Comparison of ENCODE assay signal across 8 mouse cellular contexts in genomic region chr5:125159804-125160405, GRCm38 (mm10). TPM values are rescaled to one million over a fixed set of nuclear protein-coding genes. Genes with fewer than 3 reads are reported as not detected.
DNase-seq lines count a peak whose midpoint lies in the region; ATAC-seq lines count a peak whose summit lies in the region.

No protein-coding gene starts in this region.

- H3K4me1 ChIP-seq in heart, embryonic 14.5 days (ENCODE audit: control insufficient read depth in 2 of 2, insufficient read depth in 2 of 2, low read length in 2 of 2) = peaks cover 57 to 87% of the 10 kb centered on the region in 2 experiments
- H3K4me1 ChIP-seq in embryonic facial prominence, embryonic 12.5 days = peaks cover 92% of the 10 kb centered on the region
- peaks cover 85% of the 10 kb centered on the region for H3K4me1 ChIP-seq in hindbrain, embryonic 14.5 days (replicated peaks; ENCODE audit: control insufficient read depth, insufficient read depth, low read length)

- peak overlapping the region; percentile 11 to 79; a peak in 3 of 4 replicates for H3K27ac ChIP-seq in heart, embryonic 14.5 days (replicated peaks in 1 of 2; ENCODE audit: control insufficient read depth in 1 of 2, insufficient read depth in 1 of 2, low read depth in 2 of 2, low read length in 2 of 2)
- peak overlapping the region; percentile 92 for H3K27ac ChIP-seq in embryonic facial prominence, embryonic 12.5 days
- H3K27ac ChIP-seq in hindbrain, embryonic 14.5 days = peak overlapping the region; percentile 92

- peak overlapping the region; percentile 55; the same call in 1 of the 2 replicates for H3K4me2 ChIP-seq in heart, embryonic 14.5 days (ENCODE audit: low read length)
- H3K4me2 ChIP-seq in embryonic facial prominence, embryonic 12.5 days (replicated peaks) = peak overlapping the region; percentile 45; the same call in 1 of the 2 replicates
- H3K4me2 ChIP-seq in hindbrain, embryonic 14.5 days (replicated peaks) = peak overlapping the region; percentile 37

- ATAC-seq in heart, embryonic 14.5 days (ENCODE audit: insufficient number of reproducible peaks, insufficient read depth, low FRiP score, low read depth) = no peak
- ATAC-seq in embryonic facial prominence, embryonic 12.5 days (ENCODE audit: insufficient number of reproducible peaks, insufficient read depth, low FRiP score, low TSS enrichment) = no peak
- ATAC-seq in hindbrain, embryonic 14.5 days (ENCODE audit: low FRiP score) = no peak; the same call in 1 of the 2 replicates
- ATAC-seq in erythroid progenitor cell, adult 5-6 weeks (replicated peaks; ENCODE audit: low FRiP score, poor library complexity, severe bottlenecking) = no peak
- no peak for ATAC-seq in monocyte, adult 5-6 weeks (replicated peaks; ENCODE audit: insufficient number of reproducible peaks, low FRiP score, low TSS enrichment, poor library complexity, severe bottlenecking)

- H3K36me3 ChIP-seq in heart, embryonic 14.5 days (ENCODE audit: control insufficient read depth, insufficient read depth, low read length) = 0 out of 2 replicates have a peak, but pooled peaks cover 7% of the 10 kb centered on the region
- no peaks in the 10 kb centered on the region for H3K36me3 ChIP-seq in embryonic facial prominence, embryonic 12.5 days
- H3K36me3 ChIP-seq in hindbrain, embryonic 14.5 days (replicated peaks; ENCODE audit: control insufficient read depth, insufficient read depth) = no peaks in the 10 kb centered on the region

- peak overlapping the region; percentile 39; the same call in 1 of the 2 replicates for H3K9ac ChIP-seq in heart, embryonic 14.5 days (ENCODE audit: low read length)
- H3K9ac ChIP-seq in embryonic facial prominence, embryonic 12.5 days = no peak overlapping the region
- 0 out of 2 replicates have a peak overlapping the region, but pooled peaks have one; percentile 50 for H3K9ac ChIP-seq in hindbrain, embryonic 14.5 days

- no peak for DNase-seq in heart, adult 9 months (ENCODE audit: low spot score in 2 of 2)
- DNase-seq in hindbrain, embryonic 14.5 days (ENCODE audit: low spot score) = no peak
- DNase-seq in neural tube, embryonic 10.5 days (ENCODE audit: extremely low spot score, low spot score) = peak; percentile 44
- no peak for DNase-seq in kidney, postnatal 10 days

- 53% methylated on average over 14 of the region's 14 CpGs for WGBS in heart, embryonic 14.5 days
- 30% methylated on average over 14 of the region's 14 CpGs for WGBS in embryonic facial prominence, embryonic 12.5 days
- 17% methylated on average over 14 of the region's 14 CpGs for WGBS in hindbrain, embryonic 14.5 days

- H3K4me3 ChIP-seq in heart, embryonic 14.5 days (ENCODE audit: control insufficient read depth in 1 of 2, insufficient read depth in 1 of 2, low read depth in 1 of 2, low read length in 2 of 2) = no peak overlapping the region
- H3K4me3 ChIP-seq in embryonic facial prominence, embryonic 12.5 days = no peak overlapping the region
- no peak overlapping the region for H3K4me3 ChIP-seq in hindbrain, embryonic 14.5 days (replicated peaks; ENCODE audit: low read length)

- H3K9me3 ChIP-seq in heart, embryonic 14.5 days (ENCODE audit: control insufficient read depth, low read length) = no peaks in the 10 kb centered on the region
- H3K9me3 ChIP-seq in embryonic facial prominence, embryonic 12.5 days = no peaks in the 10 kb centered on the region
- no peaks in the 10 kb centered on the region for H3K9me3 ChIP-seq in hindbrain, embryonic 14.5 days (ENCODE audit: control insufficient read depth, low read length)

- H3K27me3 ChIP-seq in heart, embryonic 14.5 days (ENCODE audit: control insufficient read depth, insufficient read depth, low read length) = no peaks in the 10 kb centered on the region
- no peaks in the 10 kb centered on the region for H3K27me3 ChIP-seq in embryonic facial prominence, embryonic 12.5 days
- no peaks in the 10 kb centered on the region for H3K27me3 ChIP-seq in hindbrain, embryonic 14.5 days (ENCODE audit: control insufficient read depth, insufficient read depth, low read length)

RNA-seq across cellular contexts. Expression of gene Ncor2, which starts 19.1 kb away (rescaled TPM):
- 16.2 and 17.6 TPM in 2 replicates for polyA plus RNA-seq in heart, embryonic 14.5 days (2014; fragmentation: Nextera tagmentation; extraction: Ambion mirVana)
- polyA plus RNA-seq in embryonic facial prominence, embryonic 12.5 days (2016; fragmentation: Nextera tagmentation; extraction: Ambion mirVana) = 31.6 and 33.4 TPM in 2 replicates
- 26.0 and 27.4 TPM in 2 replicates for polyA plus RNA-seq in hindbrain, embryonic 14.5 days (2014; fragmentation: Nextera tagmentation; extraction: Ambion mirVana)
- 10.5 and 37.3 TPM in 2 replicates for total RNA-seq in erythroid progenitor cell, adult 5-6 weeks (2015; ENCODE audit: low replicate concordance)
- total RNA-seq in erythroid progenitor cell, adult 5-6 weeks (2017; ENCODE audit: low replicate concordance) = 0.91 and 2.6 TPM in 2 replicates
- 14.4 to 63.8 TPM (median 24.3 TPM) in 3 replicates for total RNA-seq in monocyte, adult 5-6 weeks (2017)
